Mouse (Mus musculus) kidney, adult 2 months (tissue): Measurements from ENCODE around the gene Evi2.

ENCODE experiments used
- CTCF ChIP-seq: fragments of 200-500 bp; conservative IDR thresholded peaks from 2 replicates; pipeline ENCODE4 v1.5.1; 2011; ENCODE audit warnings: low read depth, mild to moderate bottlenecking, control low read depth, low read length, moderate library complexity, mixed read lengths; ENCODE audit not compliant: insufficient read depth, insufficient read length
- POLR2A ChIP-seq: fragments of 200-500 bp; IDR thresholded peaks from one replicate; pipeline ENCODE4 v1.6.1; 2011; ENCODE audit warnings: low read depth, low read length, control low read depth

- no peak for TF ChIP-seq CTCF
- no peak for TF ChIP-seq POLR2A
These were observed 9.6 kb downstream of the Evi2 start for GRCm38 (mm10) chr11:79520772-79521171.
